Mouse (Mus musculus) liver, adult 2 months (tissue): ENCODE data around the gene Dennd6a.

Experiments
- CTCF ChIP-seq: fragments of 200-500 bp; IDR thresholded peaks from 2 replicates; pipeline ENCODE4 v1.5.1; 2011; ENCODE audit warnings: low read depth, low read length, control low read depth
- POLR2A ChIP-seq: fragments of 200-500 bp; IDR thresholded peaks from 2 replicates; pipeline ENCODE4 v1.6.1; 2011; ENCODE audit warnings: low read length, control low read depth; ENCODE audit not compliant: insufficient read depth; ENCODE audit errors: extremely low read depth

GRCm38 (mm10) chr14:26595695-26596365 is 22.2 kb downstream of the Dennd6a start:
- TF ChIP-seq POLR2A (no peak), CTCF (no peak)
